20 mouse cellular contexts compared by ENCODE assay signal in genomic region chr9:3471897-3472296, GRCm38 (mm10).
DNase-seq lines count a peak whose midpoint lies in the region; ATAC-seq lines count a peak whose summit lies in the region.
"Had no signal": no experiment of that assay in that cellular context is flagged by ENCODE, and none has a peak within 500 bp of the region (broad histone marks: within the 10 kb centered on the region; RNA-seq: fewer than 3 reads in every experiment).

No protein-coding gene starts in this region.

- intact Hi-C loops in heart, postnatal 36 days (cut with DNase I): no loop called here

- no peak for DNase-seq in heart, adult 18-20 months
- no peak for DNase-seq in heart, postnatal 36 days
- no peak for DNase-seq in urinary bladder, postnatal 25 days (ENCODE audit: low spot score)
- DNase-seq: adrenal gland, adult 8-10 months; adrenal gland, postnatal 14 days; adrenal gland, postnatal 36 days; B cell, adult 2 months; cerebellum, adult 11-12 months; cerebellum, adult 2 months; cerebellum, adult 9-10 months; cerebellum, postnatal 10 days; cerebellum, postnatal 25 days; embryo, embryonic 11 days had no signal

- ATAC-seq in common myeloid progenitor, adult 5-6 weeks (replicated peaks; ENCODE audit: low read depth, poor library complexity, severe bottlenecking): 0 out of 2 replicates have a peak, but pooled peaks have one; percentile 25
- ATAC-seq in megakaryocyte, adult 5-6 weeks (ENCODE audit: poor library complexity, severe bottlenecking): peak; percentile 54
- ATAC-seq: activated CD4-positive, CD25-positive, alpha-beta regulatory T cell, adult 4 months; CD4-positive, CD25-positive, alpha-beta regulatory T cell, adult 4 months; forebrain, embryonic 14.5 days; forebrain, embryonic 16.5 days; Patski had no signal
